Mouse (Mus musculus) spleen, adult 2 months (tissue): ENCODE data around the gene Ablim1.

Source experiments
- CTCF ChIP-seq: fragments of 200-500 bp; IDR thresholded peaks from 2 replicates; pipeline ENCODE4 v1.5.1; 2011; ENCODE audit warnings: mild to moderate bottlenecking, inconsistent platforms; ENCODE audit not compliant: insufficient read depth, insufficient read length, insufficient replicate concordance; ENCODE audit errors: extremely low read depth
- POLR2A ChIP-seq: fragments of 200-500 bp; IDR thresholded peaks from 2 replicates; pipeline ENCODE4 v1.6.1; 2011; ENCODE audit warnings: low read depth, low read length, inconsistent platforms

GRCm38 (mm10) chr19:57228576-57228975, 86.1 kb downstream of the Ablim1 start:
- no peak for TF ChIP-seq CTCF
- TF ChIP-seq POLR2A: no peak
